Mouse (Mus musculus): ENCODE measurements around the gene Eif5a2.

Gene Eif5a2

GRCm38 (mm10) chr3:28814361-28814760 is 33.3 kb downstream of the Eif5a2 start:
- DNase-seq = no peak

- no peak for DNase-seq
Observed at GRCm38 (mm10) chr3:28816010-28816540, 35.0 kb downstream of the Eif5a2 start.

- no peak for DNase-seq
Observed at GRCm38 (mm10) chr3:28826272-28826671, 45.2 kb downstream of the Eif5a2 start.

- no peak for DNase-seq
Observed at GRCm38 (mm10) chr3:28827605-28828004, 46.5 kb downstream of the Eif5a2 start.

GRCm38 (mm10) chr3:28829454-28829853 is 48.4 kb downstream of the Eif5a2 start:
- DNase-seq = no peak

- DNase-seq = no peak
Observed at GRCm38 (mm10) chr3:28836796-28837371, 55.8 kb downstream of the Eif5a2 start.

- no peak for DNase-seq
Observed at GRCm38 (mm10) chr3:28841886-28842649, 61.0 kb downstream of the Eif5a2 start.

- DNase-seq = no peak
Observed at GRCm38 (mm10) chr3:28843231-28843630, 62.2 kb downstream of the Eif5a2 start.

GRCm38 (mm10) chr3:28847115-28847514 is 66.0 kb downstream of the Eif5a2 start:
- DNase-seq = no peak

Measured in thymus, adult 18-20 months (tissue).